ENCODE assay signal across 10 mouse cellular contexts in genomic region chr5:90951475-90951874, GRCm38 (mm10). TPM values are rescaled to one million over a fixed set of nuclear protein-coding genes. Genes with fewer than 3 reads are reported as not detected.
DNase-seq lines count a peak whose midpoint lies in the region; ATAC-seq lines count a peak whose summit lies in the region.
"Had no signal": no experiment of that assay in that cellular context is flagged by ENCODE, and none has a peak within 500 bp of the region (broad histone marks: within the 10 kb centered on the region; RNA-seq: fewer than 3 reads in every experiment).

No protein-coding gene starts in this region.

- H3K4me2 ChIP-seq in heart, embryonic 11.5 days = no peak overlapping the region
- H3K4me2 ChIP-seq in hindbrain, embryonic 15.5 days = no peak overlapping the region

- H3K27ac ChIP-seq in heart, embryonic 11.5 days (ENCODE audit: low read depth, low read length) = no peak overlapping the region
- no peak overlapping the region for H3K27ac ChIP-seq in hindbrain, embryonic 15.5 days (replicated peaks)

- H3K4me1 ChIP-seq in heart, embryonic 11.5 days (ENCODE audit: control insufficient read depth, insufficient read depth, low read length) = no peaks in the 10 kb centered on the region
- H3K4me1 ChIP-seq in hindbrain, embryonic 15.5 days (replicated peaks) = no peaks in the 10 kb centered on the region

- ATAC-seq in heart, embryonic 11.5 days (replicated peaks; ENCODE audit: insufficient number of reproducible peaks, low FRiP score, low TSS enrichment) = no peak
- ATAC-seq in hindbrain, embryonic 15.5 days (ENCODE audit: low FRiP score, low read depth) = peak; percentile 86
- ATAC-seq in neutrophil, adult 5-6 weeks (ENCODE audit: extremely low read depth, insufficient number of reproducible peaks, low FRiP score, poor library complexity, severe bottlenecking) = peak; percentile 90; the same call in 1 of the 2 replicates

- no peaks in the 10 kb centered on the region for H3K9me3 ChIP-seq in heart, embryonic 11.5 days (replicated peaks; ENCODE audit: control insufficient read depth, low read length)
- no peaks in the 10 kb centered on the region for H3K9me3 ChIP-seq in hindbrain, embryonic 15.5 days

- peak; percentile 17 for DNase-seq in heart, postnatal 4 days
- peak; percentile 18 to 51 for DNase-seq in CD8-positive naive resting alpha-beta T cell, adult 2 months (ENCODE audit: low read depth in 2 of 2, low spot score in 2 of 2)
- peak; percentile 25 for DNase-seq in cerebellum, adult 11-12 months
- DNase-seq in left cerebral cortex, postnatal 14 days (ENCODE audit: low spot score in 2 of 2) = peak; percentile 78 to 85
- no peak for DNase-seq in spleen, postnatal 14 days (ENCODE audit: low spot score in 2 of 2)

- intact Hi-C loops in left cerebral cortex, postnatal 14 days (cut with DNase I) = loop anchor here (2.0 kb wide), 1 partner anchor 357 kb away; no protein-coding TSS in a partner anchor

- no peaks in the 10 kb centered on the region for H3K27me3 ChIP-seq in heart, embryonic 11.5 days (ENCODE audit: control insufficient read depth, insufficient read depth, low read length)
- H3K27me3 ChIP-seq in hindbrain, embryonic 15.5 days = no peaks in the 10 kb centered on the region

- H3K9ac ChIP-seq in heart, embryonic 11.5 days (ENCODE audit: low read depth, low read length) = no peak overlapping the region
- H3K9ac ChIP-seq in hindbrain, embryonic 15.5 days = no peak overlapping the region

- no peaks in the 10 kb centered on the region for H3K36me3 ChIP-seq in heart, embryonic 11.5 days (ENCODE audit: control insufficient read depth, insufficient read depth, low read length)
- H3K36me3 ChIP-seq in hindbrain, embryonic 15.5 days = 0 out of 2 replicates have a peak, but pooled peaks cover 3% of the 10 kb centered on the region

- 37% methylated on average over 2 of the region's 2 CpGs for WGBS in heart, embryonic 11.5 days (ENCODE audit: insufficient replicate concordance)
- 29% methylated on average over 2 of the region's 2 CpGs for WGBS in hindbrain, embryonic 15.5 days

- no peak overlapping the region for H3K4me3 ChIP-seq in heart, embryonic 11.5 days (ENCODE audit: low read depth, low read length)
- no peak overlapping the region for H3K4me3 ChIP-seq in hindbrain, embryonic 15.5 days

RNA-seq across cellular contexts. Expression of gene Mthfd2l, which starts 20.6 kb away (rescaled TPM):
- total RNA-seq in heart, postnatal 4 days (2021) = 10 to 100 TPM; 17.6 to 19.2 TPM
- polyA plus RNA-seq in heart, embryonic 11.5 days (2014; fragmentation: Nextera tagmentation; extraction: Ambion mirVana) = 32.5 and 33.3 TPM in 2 replicates
- 61.7 and 68.1 TPM in 2 replicates for polyA plus RNA-seq in hindbrain, embryonic 15.5 days (2015; fragmentation: Nextera tagmentation; extraction: Ambion mirVana)
- 10 to 100 TPM; 10.7 to 15.7 TPM for total RNA-seq in left cerebral cortex, postnatal 14 days (2021)
- total RNA-seq in neutrophil, adult 5-6 weeks (2017) = 5.5 and 7.7 TPM in 2 replicates

RNA-seq across cellular contexts. Expression of gene Cxcl2, which starts 47.8 kb away (rescaled TPM):
- not detected for total RNA-seq in heart, postnatal 4 days (2021)
- polyA plus RNA-seq in heart, embryonic 11.5 days (2014; fragmentation: Nextera tagmentation; extraction: Ambion mirVana) = not detected in 2 replicates
- polyA plus RNA-seq in hindbrain, embryonic 15.5 days (2015; fragmentation: Nextera tagmentation; extraction: Ambion mirVana) = not detected in 2 replicates
- not detected for total RNA-seq in left cerebral cortex, postnatal 14 days (2021)
- total RNA-seq in neutrophil, adult 5-6 weeks (2017) = 76.6 and 85.8 TPM in 2 replicates
- total RNA-seq: layer of hippocampus, postnatal 25 days had no signal
- polyA plus RNA-seq: stomach, embryonic 14.5 days had no signal

Comparison
In these comparisons a context has a peak if more than half of its experiments do, and no peak if none do; other contexts are left out.
1. DNase-seq: peak in heart, postnatal 4 days (single experiment), CD8-positive naive resting alpha-beta T cell, adult 2 months (2 of 2), cerebellum, adult 11-12 months (single experiment) and left cerebral cortex, postnatal 14 days (2 of 2); none in spleen, postnatal 14 days (0 of 2).
2. RNA of gene Cxcl2, which starts 47.8 kb away (total RNA-seq): 76.6 to 85.8 TPM in neutrophil, adult 5-6 weeks; not detected in heart, postnatal 4 days and not detected in left cerebral cortex, postnatal 14 days; every median in the first group is over 10 times any median in the second.